Mouse (Mus musculus) heart, postnatal 0 days (tissue): ENCODE data around the gene Clpp.

Experiments used
- CTCF ChIP-seq: IDR thresholded peaks from 2 replicates; pipeline ENCODE4 v1.5.1; 2016; ENCODE audit warnings: antibody characterized with exemption, control low read depth, low read depth
- EP300 ChIP-seq: IDR thresholded peaks from 2 replicates; pipeline ENCODE4 v1.6.1; 2016; ENCODE audit warnings: antibody characterized with exemption, low read depth

- TF ChIP-seq EP300 (no peak), CTCF (no peak)
These were observed 48.9 kb downstream of the Clpp start for GRCm38 (mm10) chr17:57038978-57039377.
